ENCODE assay signal across 8 mouse cellular contexts in genomic region chr15:77343527-77344091, GRCm38 (mm10). TPM values are rescaled to one million over a fixed set of nuclear protein-coding genes. Genes with fewer than 3 reads are reported as not detected.
DNase-seq lines count a peak whose midpoint lies in the region; ATAC-seq and TF ChIP-seq lines count a peak whose summit lies in the region.

No protein-coding gene starts in this region.

- H3K9ac ChIP-seq in intestine, embryonic 16.5 days (ENCODE audit: low read depth, low read length) = peak overlapping the region; percentile 47
- peak overlapping the region; percentile 28; the same call in 1 of the 2 replicates for H3K9ac ChIP-seq in liver, adult 2 months (ENCODE audit: low read depth, low read length)
- 0 out of 2 replicates have a peak overlapping the region, but pooled peaks have one; percentile 33 for H3K9ac ChIP-seq in midbrain, postnatal 0 days (replicated peaks; ENCODE audit: low read length, poor library complexity, severe bottlenecking)

- no peaks in the 10 kb centered on the region for H3K79me2 ChIP-seq in liver, adult 2 months (ENCODE audit: control insufficient read depth, insufficient read depth, low read length)

- H3K4me2 ChIP-seq in intestine, embryonic 16.5 days (ENCODE audit: low read depth, low read length) = peak overlapping the region; percentile 52
- peak overlapping the region; percentile 41 for H3K4me2 ChIP-seq in midbrain, postnatal 0 days (ENCODE audit: low read depth, low read length, poor library complexity, severe bottlenecking)

- H3K4me3 ChIP-seq in intestine, embryonic 16.5 days (ENCODE audit: low read length) = peak overlapping the region; percentile 25
- H3K4me3 ChIP-seq in liver, adult 2 months (ENCODE audit: insufficient read depth, low read depth, low read length) = no peak overlapping the region
- H3K4me3 ChIP-seq in midbrain, postnatal 0 days (ENCODE audit: low read depth, low read length) = peak overlapping the region; percentile 9; the same call in 1 of the 2 replicates

- peak; percentile 72 for ATAC-seq in intestine, embryonic 16.5 days
- peak; percentile 72; the same call in 1 of the 2 replicates for ATAC-seq in midbrain, postnatal 0 days (ENCODE audit: low FRiP score)

- peaks cover 28% of the 10 kb centered on the region for H3K4me1 ChIP-seq in intestine, embryonic 16.5 days (ENCODE audit: control insufficient read depth, insufficient read depth, low read length)
- H3K4me1 ChIP-seq in liver, adult 2 months (ENCODE audit: control insufficient read depth, insufficient read depth, low read length) = peaks cover 9% of the 10 kb centered on the region
- H3K4me1 ChIP-seq in midbrain, postnatal 0 days (ENCODE audit: insufficient read depth, low read length) = peaks cover 8% of the 10 kb centered on the region

- H3K27ac ChIP-seq in intestine, embryonic 16.5 days (ENCODE audit: low read length) = peak overlapping the region; percentile 79
- peak overlapping the region; percentile 28 for H3K27ac ChIP-seq in liver, adult 2 months (replicated peaks; ENCODE audit: insufficient read depth, low read depth, low read length)
- H3K27ac ChIP-seq in midbrain, postnatal 0 days (ENCODE audit: low read depth, low read length) = peak overlapping the region; percentile 38; the same call in 1 of the 2 replicates

- DNase-seq in 3T3-L1 (ENCODE audit: low read depth, low spot score) = peak; percentile 70
- DNase-seq in adrenal gland, adult 2 months = peak; percentile 84
- peak; percentile 88 for DNase-seq in embryo, embryonic 11 days
- peak; percentile 88 to 89 for DNase-seq in heart, adult 18-20 months
- peak; percentile 23 for DNase-seq in liver, adult 2 months (ENCODE audit: extremely low read depth, low read depth, low spot score)
- peak; percentile 71 for DNase-seq in midbrain, postnatal 0 days (ENCODE audit: low spot score)
- peak; percentile 27 for DNase-seq in thymus, postnatal 0 days (ENCODE audit: low spot score)

- TF ChIP-seq POLR2A in liver, adult 2 months (IDR thresholded peaks at IDR 0.05; ENCODE audit: extremely low read depth, insufficient read depth, low read length) = no peak

- WGBS in intestine, embryonic 16.5 days = 10% methylated on average over 13 of the region's 13 CpGs
- WGBS in liver, adult 2 months = 21% methylated on average over 13 of the region's 13 CpGs
- 11% methylated on average over 13 of the region's 13 CpGs for WGBS in midbrain, postnatal 0 days

- H3K27me3 ChIP-seq in intestine, embryonic 16.5 days (replicated peaks; ENCODE audit: control insufficient read depth, insufficient read depth, low read length) = no peaks in the 10 kb centered on the region
- H3K27me3 ChIP-seq in liver, adult 2 months (ENCODE audit: control insufficient read depth, insufficient read depth, low read length) = no peaks in the 10 kb centered on the region
- H3K27me3 ChIP-seq in midbrain, postnatal 0 days (ENCODE audit: insufficient read depth, low read length) = no peaks in the 10 kb centered on the region

- no peaks in the 10 kb centered on the region for H3K9me3 ChIP-seq in intestine, embryonic 16.5 days (ENCODE audit: control insufficient read depth, low read length)
- no peaks in the 10 kb centered on the region for H3K9me3 ChIP-seq in midbrain, postnatal 0 days (ENCODE audit: low read length)

- no peaks in the 10 kb centered on the region for H3K36me3 ChIP-seq in intestine, embryonic 16.5 days (ENCODE audit: control insufficient read depth, insufficient read depth, low read length)
- no peaks in the 10 kb centered on the region for H3K36me3 ChIP-seq in liver, adult 2 months (ENCODE audit: control insufficient read depth, insufficient read depth, low read length)
- H3K36me3 ChIP-seq in midbrain, postnatal 0 days (ENCODE audit: insufficient read depth, low read length) = no peaks in the 10 kb centered on the region

- TF ChIP-seq CTCF in liver, adult 2 months (IDR thresholded peaks at IDR 0.05; ENCODE audit: low read depth, low read length) = peak; percentile 87
- TF ChIP-seq CTCF in midbrain, postnatal 0 days (IDR thresholded peaks at IDR 0.05) = peak; percentile 79

RNA-seq across cellular contexts. Expression of gene Rbfox2, which starts 36.8 kb away (rescaled TPM):
- 10 to 100 TPM; 56.1 to 68.7 TPM for total RNA-seq in adrenal gland, adult 2 months (2021)
- polyA plus RNA-seq in adrenal gland, adult 2 months (2012; rRNA removed) = 53.8 and 74.8 TPM in 2 replicates
- 10 to 100 TPM; 86.5 to 90.5 TPM for total RNA-seq in heart, adult 18-20 months (2021)
- polyA plus RNA-seq in intestine, embryonic 16.5 days (2015; fragmentation: Nextera tagmentation; extraction: Ambion mirVana) = 31.5 and 34.0 TPM in 2 replicates
- 17.4 and 21.6 TPM in 2 replicates for total RNA-seq in liver, adult 2 months (2014; rRNA removed)
- polyA plus RNA-seq in liver, adult 2 months (2012; rRNA removed) = 18.2 and 21.5 TPM in 2 replicates
- total RNA-seq in midbrain, postnatal 0 days (2014; rRNA removed) = 360 and 399 TPM in 2 replicates
- 96.4 and 96.6 TPM in 2 replicates for polyA plus RNA-seq in midbrain, postnatal 0 days (2015; fragmentation: Nextera tagmentation; extraction: Ambion mirVana)
- 6.5 and 8.4 TPM in 2 replicates for polyA plus RNA-seq in thymus, postnatal 0 days (2015; fragmentation: Nextera tagmentation; extraction: Ambion mirVana)

RNA-seq across cellular contexts. Expression of gene Apol7a, which starts 55.3 kb away (rescaled TPM):
- under 1 TPM in 1 of 2 experiments, not detected in 1; 0.21 TPM for total RNA-seq in adrenal gland, adult 2 months (2021)
- polyA plus RNA-seq in adrenal gland, adult 2 months (2012; rRNA removed) = 0.07 TPM in 1 of 2 replicates, not detected in the other
- total RNA-seq in heart, adult 18-20 months (2021) = under 1 TPM in 1 of 2 experiments, not detected in 1; 0.13 TPM
- polyA plus RNA-seq in intestine, embryonic 16.5 days (2015; fragmentation: Nextera tagmentation; extraction: Ambion mirVana) = 12.5 and 13.4 TPM in 2 replicates
- 104 and 121 TPM in 2 replicates for total RNA-seq in liver, adult 2 months (2014; rRNA removed)
- 89.7 and 93.2 TPM in 2 replicates for polyA plus RNA-seq in liver, adult 2 months (2012; rRNA removed)
- total RNA-seq in midbrain, postnatal 0 days (2014; rRNA removed) = not detected in 2 replicates
- polyA plus RNA-seq in midbrain, postnatal 0 days (2015; fragmentation: Nextera tagmentation; extraction: Ambion mirVana) = not detected in 2 replicates
- 0.15 TPM in 1 of 2 replicates, not detected in the other for polyA plus RNA-seq in thymus, postnatal 0 days (2015; fragmentation: Nextera tagmentation; extraction: Ambion mirVana)

Comparison
In these comparisons a context has a peak if more than half of its experiments do, and no peak if none do; other contexts are left out.
1. DNase-seq: peak in every context shown above with its lines; median percentile 88 in heart, adult 18-20 months; 88 in embryo, embryonic 11 days; 84 in adrenal gland, adult 2 months; 71 in midbrain, postnatal 0 days; 70 in 3T3-L1; 27 in thymus, postnatal 0 days; 23 in liver, adult 2 months.
2. H3K27ac ChIP-seq: peak in every context shown above with its lines; median percentile 79 in intestine, embryonic 16.5 days; 38 in midbrain, postnatal 0 days; 28 in liver, adult 2 months.
3. RNA of gene Apol7a, which starts 55.3 kb away (polyA plus RNA-seq): 89.7 to 93.2 TPM in liver, adult 2 months and 12.5 to 13.4 TPM in intestine, embryonic 16.5 days; 0.15 TPM in thymus, postnatal 0 days, not detected in midbrain, postnatal 0 days and 0.07 TPM in adrenal gland, adult 2 months; every median in the first group is over 10 times any median in the second.
4. Peak in every context shown above with its lines, with median percentiles within 50 percentile points of each other: H3K9ac ChIP-seq.